In genomic region chr5:122524854-122525237, GRCm38 (mm10) we compare ENCODE assay signal across 13 mouse cellular contexts. TPM values are rescaled to one million over a fixed set of nuclear protein-coding genes. Genes with fewer than 3 reads are reported as not detected.
DNase-seq lines count a peak whose midpoint lies in the region; ATAC-seq lines count a peak whose summit lies in the region.
"Had no signal": no experiment of that assay in that cellular context is flagged by ENCODE, and none has a peak within 500 bp of the region (broad histone marks: within the 10 kb centered on the region; RNA-seq: fewer than 3 reads in every experiment).

No protein-coding gene starts in this region.

- no peak for ATAC-seq in forebrain, embryonic 11.5 days (replicated peaks; ENCODE audit: low FRiP score)
- ATAC-seq in midbrain, embryonic 15.5 days (replicated peaks): no peak

- H3K9me3 ChIP-seq in forebrain, embryonic 10.5 days: no peaks in the 10 kb centered on the region
- H3K9me3 ChIP-seq in forebrain, embryonic 11.5 days (ENCODE audit: control insufficient read depth, low read length): no peaks in the 10 kb centered on the region
- no peaks in the 10 kb centered on the region for H3K9me3 ChIP-seq in midbrain, embryonic 10.5 days (replicated peaks)
- H3K9me3 ChIP-seq in midbrain, embryonic 15.5 days: no peaks in the 10 kb centered on the region
- H3K9me3 ChIP-seq: hindbrain, embryonic 15.5 days; megakaryocyte, embryonic 14.5 days had no signal

- DNase-seq in forebrain, embryonic 10.5 days (ENCODE audit: extremely low spot score, low spot score): no peak
- DNase-seq in forebrain, embryonic 11.5 days (ENCODE audit: low spot score): no peak
- DNase-seq in midbrain, embryonic 10.5 days (ENCODE audit: low spot score): no peak
- peak; percentile 81 for DNase-seq in kidney, adult 9 months
- DNase-seq in yolk sac, embryonic 10.5 days (ENCODE audit: low spot score): peak; percentile 63
- no peak for DNase-seq in layer of hippocampus, adult 8-10 months (ENCODE audit: low spot score in 2 of 2)
- no peak for DNase-seq in ovary, adult 18-20 months (ENCODE audit: low spot score)
- DNase-seq: cerebellum, adult 11-12 months; left cerebral cortex, postnatal 4 days; thymus, postnatal 36 days had no signal

- H3K27ac ChIP-seq in forebrain, embryonic 10.5 days: 0 out of 2 replicates have a peak overlapping the region, but pooled peaks have one; percentile 27
- H3K27ac ChIP-seq in forebrain, embryonic 11.5 days (ENCODE audit: low read depth, low read length): no peak overlapping the region
- peak overlapping the region; percentile 19 for H3K27ac ChIP-seq in midbrain, embryonic 10.5 days (replicated peaks)
- no peak overlapping the region for H3K27ac ChIP-seq in midbrain, embryonic 15.5 days
- H3K27ac ChIP-seq: hindbrain, embryonic 15.5 days had no signal

- H3K4me2 ChIP-seq in forebrain, embryonic 11.5 days (ENCODE audit: low read depth, low read length, severe bottlenecking): no peak overlapping the region
- no peak overlapping the region for H3K4me2 ChIP-seq in midbrain, embryonic 15.5 days
- H3K4me2 ChIP-seq: hindbrain, embryonic 15.5 days had no signal

- no peak overlapping the region for H3K9ac ChIP-seq in forebrain, embryonic 11.5 days (ENCODE audit: low read length)
- no peak overlapping the region for H3K9ac ChIP-seq in midbrain, embryonic 15.5 days
- H3K9ac ChIP-seq: hindbrain, embryonic 15.5 days had no signal

- 87% methylated on average over 4 of the region's 4 CpGs for WGBS in forebrain, embryonic 10.5 days
- WGBS in forebrain, embryonic 11.5 days: 85% methylated on average over 4 of the region's 4 CpGs
- 92% methylated on average over 4 of the region's 4 CpGs for WGBS in midbrain, embryonic 10.5 days
- 88% methylated on average over 4 of the region's 4 CpGs for WGBS in midbrain, embryonic 15.5 days

- no peaks in the 10 kb centered on the region for H3K36me3 ChIP-seq in forebrain, embryonic 10.5 days (replicated peaks)
- H3K36me3 ChIP-seq in forebrain, embryonic 11.5 days (ENCODE audit: control insufficient read depth, insufficient read depth, low read length): no peaks in the 10 kb centered on the region
- no peaks in the 10 kb centered on the region for H3K36me3 ChIP-seq in midbrain, embryonic 10.5 days
- no peaks in the 10 kb centered on the region for H3K36me3 ChIP-seq in midbrain, embryonic 15.5 days (replicated peaks)
- H3K36me3 ChIP-seq: hindbrain, embryonic 15.5 days had no signal

- no peaks in the 10 kb centered on the region for H3K27me3 ChIP-seq in forebrain, embryonic 10.5 days (ENCODE audit: poor library complexity, severe bottlenecking)
- H3K27me3 ChIP-seq in forebrain, embryonic 11.5 days (ENCODE audit: control insufficient read depth, insufficient read depth, low read length): no peaks in the 10 kb centered on the region
- no peaks in the 10 kb centered on the region for H3K27me3 ChIP-seq in midbrain, embryonic 10.5 days (ENCODE audit: low read depth, poor library complexity, severe bottlenecking)
- H3K27me3 ChIP-seq in midbrain, embryonic 15.5 days (replicated peaks): no peaks in the 10 kb centered on the region
- H3K27me3 ChIP-seq: hindbrain, embryonic 15.5 days had no signal

- no peak overlapping the region for H3K4me3 ChIP-seq in forebrain, embryonic 10.5 days
- no peak overlapping the region for H3K4me3 ChIP-seq in forebrain, embryonic 11.5 days (ENCODE audit: low read depth, low read length)
- no peak overlapping the region for H3K4me3 ChIP-seq in midbrain, embryonic 10.5 days
- no peak overlapping the region for H3K4me3 ChIP-seq in midbrain, embryonic 15.5 days
- H3K4me3 ChIP-seq: hindbrain, embryonic 15.5 days; megakaryocyte, embryonic 14.5 days had no signal

- H3K4me1 ChIP-seq in forebrain, embryonic 10.5 days: peaks cover 56% of the 10 kb centered on the region
- no peaks in the 10 kb centered on the region for H3K4me1 ChIP-seq in forebrain, embryonic 11.5 days (replicated peaks; ENCODE audit: control insufficient read depth, insufficient read depth, low read length)
- peaks cover 56% of the 10 kb centered on the region for H3K4me1 ChIP-seq in midbrain, embryonic 10.5 days
- H3K4me1 ChIP-seq in midbrain, embryonic 15.5 days: peaks cover 5% of the 10 kb centered on the region; the same call in 1 of the 2 replicates
- H3K4me1 ChIP-seq: megakaryocyte, embryonic 14.5 days had no signal

RNA-seq across cellular contexts. Expression of gene Atp2a2, which starts 22.8 kb away (rescaled TPM):
- polyA plus RNA-seq in forebrain, embryonic 10.5 days (2016; fragmentation: Nextera tagmentation; extraction: Ambion mirVana): 34.8 and 37.6 TPM in 2 replicates
- 58.7 and 60.6 TPM in 2 replicates for polyA plus RNA-seq in forebrain, embryonic 11.5 days (2014; fragmentation: Nextera tagmentation; extraction: Ambion mirVana)
- polyA plus RNA-seq in midbrain, embryonic 10.5 days (2016; fragmentation: Nextera tagmentation; extraction: Ambion mirVana): 37.0 and 37.7 TPM in 2 replicates
- polyA plus RNA-seq in midbrain, embryonic 15.5 days (2015; fragmentation: Nextera tagmentation; extraction: Ambion mirVana): 46.3 and 47.7 TPM in 2 replicates
- 100 to 1,000 TPM; 558 to 681 (median 612) TPM for total RNA-seq in layer of hippocampus, adult 8-10 months (2022)

Comparison
In these comparisons a context has a peak if more than half of its experiments do, and no peak if none do; other contexts are left out.
1. H3K27ac ChIP-seq: peak in forebrain, embryonic 10.5 days (single experiment) and midbrain, embryonic 10.5 days (single experiment); none in forebrain, embryonic 11.5 days (single experiment) and midbrain, embryonic 15.5 days (single experiment).
2. DNase-seq: peak in kidney, adult 9 months (single experiment) and yolk sac, embryonic 10.5 days (single experiment); none in forebrain, embryonic 10.5 days (single experiment), forebrain, embryonic 11.5 days (single experiment), midbrain, embryonic 10.5 days (single experiment), layer of hippocampus, adult 8-10 months (0 of 2) and ovary, adult 18-20 months (single experiment).